Mouse (Mus musculus) cerebellum, adult 11 months (tissue): Measurements from ENCODE around the gene Cfap61.

Experiments used
- DNase-seq: peaks from one replicate; pipeline ENCODE4 v3.0.0; 2022

Gene Cfap61

DNA sequence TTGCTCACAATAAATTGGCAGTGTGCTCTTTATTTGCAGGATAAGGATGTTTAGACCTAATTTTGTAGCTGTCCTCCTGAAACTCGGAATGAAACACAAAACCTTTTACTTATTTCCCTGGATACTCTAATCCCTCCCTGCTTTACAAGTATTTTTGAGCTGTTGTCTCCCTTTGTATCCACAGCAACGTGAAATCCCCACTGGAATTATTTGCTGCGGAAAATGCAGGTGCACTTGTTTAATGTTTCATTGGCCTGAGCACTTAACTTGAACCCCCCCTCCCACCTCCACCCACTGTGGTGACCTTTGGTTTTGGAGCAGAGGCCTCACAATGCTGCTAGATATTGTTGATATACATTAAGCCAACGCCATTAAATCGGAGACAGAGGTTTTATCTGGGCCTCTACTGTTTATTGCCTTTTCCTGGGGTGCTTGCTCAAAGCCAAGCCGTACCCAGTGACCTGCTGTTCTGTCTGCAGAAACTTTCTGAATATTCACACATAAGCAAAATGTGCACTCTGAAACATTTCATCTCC is 154.6 kb downstream of the Cfap61 start:
- DNase-seq = no peak

DNA sequence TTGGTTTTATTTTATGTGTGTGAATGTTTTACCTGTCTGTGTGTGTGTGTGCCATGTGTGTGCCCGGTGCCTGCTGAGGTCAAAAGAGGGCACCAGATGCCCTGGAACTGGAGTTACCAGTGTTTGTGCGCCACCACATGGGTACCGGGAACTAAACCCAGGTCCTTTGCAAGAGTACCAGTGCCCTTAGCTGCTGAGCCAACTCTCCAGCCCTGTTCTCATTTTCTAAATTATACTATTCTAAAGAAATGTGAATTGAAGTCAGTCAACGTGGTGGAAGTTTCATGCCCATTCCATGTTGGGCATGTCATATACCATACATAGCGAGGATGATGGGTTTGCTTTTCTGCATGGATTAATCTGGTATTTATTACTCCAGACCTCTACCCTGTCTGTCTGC is 162.9 kb downstream of the Cfap61 start:
- DNase-seq = no peak

DNA sequence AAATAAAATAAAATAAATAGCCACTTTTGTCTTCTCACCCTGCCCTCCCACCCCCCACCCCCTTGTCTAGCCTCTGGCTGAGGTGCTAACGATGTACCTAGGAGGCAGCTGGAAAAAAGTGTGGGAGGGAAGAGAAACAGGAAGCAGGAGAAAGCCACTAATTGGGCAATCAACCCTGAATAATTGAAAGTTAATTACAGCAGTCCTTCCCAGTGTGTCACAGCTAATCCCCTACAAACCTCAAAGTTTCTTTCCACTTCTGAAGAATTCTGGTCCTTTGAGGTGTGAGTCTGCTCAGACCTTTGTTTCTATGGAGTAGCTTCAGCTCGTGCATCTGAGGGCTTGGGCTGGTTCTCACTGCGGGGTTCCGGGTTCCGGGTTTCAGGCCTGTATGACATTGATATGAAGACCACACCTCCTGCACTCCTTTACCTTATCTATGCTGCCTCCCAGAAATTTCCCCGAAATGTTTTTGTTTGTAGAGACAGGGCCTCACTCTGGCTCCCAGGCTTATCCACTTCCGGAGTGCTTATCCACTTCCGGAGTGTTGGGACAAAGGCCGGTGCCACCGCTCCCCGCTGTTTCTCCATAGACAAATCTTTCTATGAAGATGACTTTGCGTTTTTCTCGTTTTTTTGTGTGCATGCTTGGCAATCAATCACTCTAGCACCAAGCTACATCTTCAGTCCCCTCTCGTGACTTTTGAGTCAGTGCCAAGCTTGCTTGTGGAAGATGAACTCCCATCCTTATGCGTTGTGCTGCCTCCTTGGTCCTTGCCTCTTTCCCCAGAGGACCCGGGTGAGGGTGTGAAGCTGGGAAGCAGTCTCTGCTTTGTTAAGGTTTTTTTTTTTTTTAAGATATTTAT is 164.5 kb downstream of the Cfap61 start:
- no peak for DNase-seq

DNA sequence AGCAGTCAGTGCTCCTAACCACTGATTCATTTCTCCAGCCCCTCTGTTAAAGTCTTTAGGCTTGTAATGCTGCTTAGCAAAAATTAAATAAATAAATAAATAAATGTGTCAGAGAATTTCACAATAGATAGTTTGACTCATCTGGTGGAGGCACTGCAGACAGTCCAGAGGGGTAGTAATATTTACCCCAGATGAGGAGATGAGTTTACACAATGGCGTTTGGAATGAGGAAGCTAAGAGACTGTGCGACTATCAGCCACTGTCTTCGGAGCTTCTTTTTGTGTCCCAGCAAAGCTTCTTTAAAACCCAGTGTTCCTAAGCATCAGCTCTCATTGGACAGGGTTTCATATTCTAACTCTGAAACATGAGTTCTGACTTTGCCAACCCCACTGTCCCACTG is 165.3 kb downstream of the Cfap61 start:
- DNase-seq = no peak

DNA sequence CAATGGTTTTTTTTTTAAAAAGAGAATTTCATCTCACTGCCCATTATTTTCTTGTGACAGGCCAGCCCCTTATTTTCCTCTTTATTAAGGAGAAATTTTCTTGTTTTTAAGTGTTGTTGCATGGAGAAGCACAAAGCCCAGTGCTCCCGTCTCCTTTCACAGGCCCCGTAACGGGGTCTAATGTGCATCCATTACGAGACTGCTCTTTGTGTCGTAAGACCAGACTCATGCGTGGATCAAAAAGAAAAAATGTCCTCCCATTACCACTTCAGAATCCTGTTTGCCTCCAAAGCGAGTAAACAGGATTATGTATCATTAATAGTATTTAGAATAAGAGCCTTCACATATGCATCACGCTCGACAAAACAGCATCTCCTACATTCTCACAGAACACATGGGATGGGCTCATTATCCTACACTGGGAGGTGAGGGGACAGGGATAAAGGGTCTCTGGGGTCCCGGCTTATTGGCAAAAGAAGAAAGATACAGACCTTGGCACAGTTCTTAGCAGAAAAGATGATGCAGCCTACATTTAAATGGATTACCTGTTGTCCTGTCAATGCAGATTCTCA is 166.0 kb downstream of the Cfap61 start:
- DNase-seq = no peak

DNA sequence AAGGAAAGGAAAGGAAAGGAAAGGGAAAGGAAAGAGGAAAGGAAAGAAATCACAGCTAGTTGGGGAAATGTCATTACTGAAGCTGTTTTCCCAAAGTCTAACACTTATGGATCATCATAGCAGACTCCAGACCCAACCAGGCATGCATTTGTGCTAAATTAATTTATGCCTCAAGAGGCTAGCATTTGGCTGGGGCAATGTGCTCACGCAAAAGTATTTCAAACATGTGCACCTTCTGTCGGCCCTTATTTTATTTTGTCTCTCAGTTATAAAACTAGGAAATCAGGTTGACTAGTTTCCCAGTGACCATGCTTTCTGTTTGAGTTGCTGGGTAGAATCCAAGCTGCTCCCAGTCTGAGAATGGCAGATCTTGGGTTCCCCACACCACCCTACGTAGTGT is 168.0 kb downstream of the Cfap61 start:
- no peak for DNase-seq

DNA sequence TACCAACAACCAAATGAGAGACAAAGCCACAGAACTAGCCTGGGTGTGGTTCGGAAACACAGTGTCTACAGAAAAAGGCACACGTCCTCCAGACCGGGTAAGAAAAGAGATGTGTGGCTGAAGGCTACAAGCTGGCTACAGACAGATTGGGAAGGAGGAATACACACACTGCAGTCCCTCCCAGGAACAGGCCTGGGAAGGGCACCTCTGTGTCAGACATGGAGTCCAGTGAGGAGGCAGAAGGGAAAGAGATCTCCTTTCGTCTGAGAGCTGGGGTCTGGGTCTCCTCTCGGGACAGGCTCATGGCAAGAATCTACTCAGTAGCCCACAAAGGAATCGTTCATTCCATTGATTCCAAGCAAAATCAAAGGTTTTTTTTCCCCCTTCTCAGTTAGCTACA is 170.8 kb downstream of the Cfap61 start:
- no peak for DNase-seq

DNA sequence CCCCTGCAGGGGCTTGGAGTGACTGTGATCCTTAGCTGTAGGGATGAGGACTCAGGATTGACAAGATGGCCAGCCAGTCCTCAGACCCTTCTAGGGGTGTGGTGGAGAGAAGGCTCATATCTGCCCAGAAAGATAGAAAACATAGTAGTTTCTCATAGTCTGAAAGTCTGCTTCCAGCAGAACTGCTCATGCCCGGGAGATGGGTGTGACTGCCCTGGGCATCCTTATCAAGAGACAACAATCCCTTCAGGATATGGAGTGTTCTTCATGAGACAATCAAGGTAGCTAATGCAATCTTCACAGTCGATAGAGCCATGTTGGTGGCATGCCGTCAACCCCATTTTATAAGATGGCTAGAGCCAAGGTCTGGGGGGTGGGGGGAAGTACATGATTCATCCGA is 173.4 kb downstream of the Cfap61 start:
- no peak for DNase-seq

DNA sequence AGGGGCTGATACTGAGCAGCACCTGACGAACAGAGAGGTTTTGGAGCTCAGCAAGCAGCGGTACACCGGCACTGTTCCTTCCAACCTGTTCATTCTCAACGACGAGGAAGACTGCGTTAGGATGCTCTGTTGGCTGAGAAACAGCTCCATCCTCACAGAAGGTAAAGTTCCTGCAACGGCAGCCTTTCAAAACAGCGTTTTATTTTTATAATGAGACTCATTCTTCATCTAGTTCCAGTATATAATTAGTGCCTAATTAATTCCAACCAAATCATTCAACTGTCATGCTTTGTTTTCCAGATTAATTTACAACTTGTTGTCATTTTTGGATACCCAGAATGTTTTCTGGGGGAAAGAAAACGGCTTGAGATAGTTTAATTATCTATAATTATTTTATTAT is 175.3 kb downstream of the Cfap61 start:
- DNase-seq = no peak

DNA sequence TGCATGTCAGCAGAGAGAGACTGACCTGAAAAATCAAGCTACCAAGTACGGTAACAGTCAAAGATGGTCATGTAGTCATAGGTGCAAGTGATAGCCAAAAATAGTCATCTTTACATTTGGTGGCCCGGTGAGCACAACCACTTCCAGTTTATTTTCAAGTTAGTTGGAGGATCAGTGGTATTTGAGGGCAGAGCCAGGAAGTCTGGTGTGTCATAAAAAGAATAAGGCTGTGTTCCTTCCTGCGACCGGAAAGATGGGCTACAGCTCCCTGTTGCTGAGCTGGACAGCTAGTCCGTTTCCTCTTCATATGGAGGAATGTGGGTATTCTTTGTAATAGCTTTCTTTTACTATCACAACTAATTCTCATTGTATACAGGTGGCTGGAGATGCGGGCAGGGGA is 181.7 kb downstream of the Cfap61 start:
- DNase-seq = no peak

DNA sequence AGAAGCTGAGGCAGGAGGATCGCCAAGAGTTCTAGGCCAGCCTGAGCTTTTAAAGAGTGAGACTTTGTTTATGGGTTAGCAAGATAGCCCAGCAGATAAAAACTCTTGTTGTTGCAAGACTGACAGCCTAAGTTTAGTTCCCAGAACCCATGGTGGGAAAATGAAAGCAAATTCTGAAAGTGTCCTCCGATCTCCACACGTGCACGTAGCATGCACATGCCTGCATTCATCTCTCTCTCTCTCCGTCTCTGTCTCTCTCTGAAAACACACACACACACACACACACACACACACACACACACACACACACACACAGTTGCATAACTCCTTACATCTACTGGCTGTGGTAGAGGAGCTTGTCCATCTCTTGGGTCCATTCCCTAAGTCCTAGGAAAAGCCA is 182.1 kb downstream of the Cfap61 start:
- no peak for DNase-seq

DNA sequence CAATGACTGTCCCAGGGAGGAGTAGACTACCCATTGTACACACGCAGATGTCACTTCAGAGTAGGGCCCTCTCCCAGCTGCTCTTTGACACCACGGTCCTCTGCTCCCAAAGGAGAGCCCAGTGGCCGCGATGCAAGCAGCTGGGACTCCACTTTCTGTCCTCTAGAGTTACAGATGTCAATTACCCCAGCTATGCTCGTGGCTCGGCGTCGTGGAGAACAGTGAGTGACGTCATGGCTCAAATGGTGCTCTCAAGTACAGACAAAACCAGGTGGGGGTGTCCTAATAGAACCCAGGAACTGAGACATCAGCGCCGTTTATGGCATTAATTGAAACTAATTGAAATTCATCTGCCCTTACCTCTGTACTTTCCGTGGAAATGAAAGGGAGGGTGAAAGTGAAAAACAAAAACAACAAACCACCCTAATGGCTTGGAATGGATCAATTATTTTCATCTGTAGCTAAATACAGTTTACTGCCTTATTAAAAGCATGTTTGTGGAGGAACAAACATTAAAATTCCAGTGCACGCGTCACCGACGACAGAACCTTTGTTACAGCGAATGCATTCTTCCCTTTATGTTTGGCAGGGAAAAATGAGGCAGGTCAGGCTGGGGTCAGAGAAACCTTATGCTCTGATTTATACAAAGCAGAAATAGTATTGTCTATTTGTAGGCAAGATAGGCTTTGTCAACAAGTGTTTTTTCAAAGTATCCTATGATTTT is 182.8 kb downstream of the Cfap61 start:
- no peak for DNase-seq

DNA sequence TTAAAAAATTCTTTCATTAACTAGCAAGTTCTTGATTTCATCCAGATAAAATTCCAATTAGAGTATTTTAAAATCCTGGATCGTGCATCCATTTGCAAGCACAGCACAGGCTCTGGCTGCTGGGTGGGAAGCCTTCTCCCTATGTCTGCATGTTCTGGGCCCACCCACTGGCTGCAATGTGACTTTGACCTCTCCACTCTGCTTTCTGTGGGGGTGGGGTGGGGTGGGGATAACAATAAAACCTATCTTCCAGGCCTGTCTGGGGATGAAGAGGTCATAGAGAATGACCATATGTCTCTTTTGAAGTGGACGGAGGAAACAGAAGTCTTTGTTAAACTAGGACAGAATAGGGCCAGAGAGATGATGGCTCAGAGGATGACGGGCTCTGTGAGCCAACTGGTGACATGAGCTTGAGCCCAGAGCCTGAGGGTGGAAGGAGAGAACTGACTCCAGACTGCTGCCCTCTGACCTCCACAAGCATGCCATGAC is 183.4 kb downstream of the Cfap61 start:
- DNase-seq = no peak

DNA sequence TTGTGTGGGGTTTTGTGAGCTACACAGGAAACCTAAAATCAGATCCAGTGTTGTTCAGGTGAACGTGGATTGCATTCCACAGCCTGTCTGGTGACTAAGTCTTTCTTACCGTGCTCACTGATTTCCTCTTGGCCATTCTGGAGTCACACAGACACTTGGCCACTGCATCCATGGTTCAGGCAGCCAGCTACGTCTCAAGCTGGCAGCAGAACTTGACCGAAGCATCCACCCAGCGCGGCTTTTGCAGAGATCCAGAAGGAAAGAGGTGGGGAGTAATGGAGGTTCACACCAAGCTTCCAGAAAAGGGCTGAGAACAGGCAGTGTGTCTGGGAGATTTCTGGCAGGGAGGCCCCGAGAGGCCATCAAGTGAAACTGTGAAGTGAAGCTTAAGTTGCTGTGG is 187.0 kb downstream of the Cfap61 start:
- no peak for DNase-seq

DNA sequence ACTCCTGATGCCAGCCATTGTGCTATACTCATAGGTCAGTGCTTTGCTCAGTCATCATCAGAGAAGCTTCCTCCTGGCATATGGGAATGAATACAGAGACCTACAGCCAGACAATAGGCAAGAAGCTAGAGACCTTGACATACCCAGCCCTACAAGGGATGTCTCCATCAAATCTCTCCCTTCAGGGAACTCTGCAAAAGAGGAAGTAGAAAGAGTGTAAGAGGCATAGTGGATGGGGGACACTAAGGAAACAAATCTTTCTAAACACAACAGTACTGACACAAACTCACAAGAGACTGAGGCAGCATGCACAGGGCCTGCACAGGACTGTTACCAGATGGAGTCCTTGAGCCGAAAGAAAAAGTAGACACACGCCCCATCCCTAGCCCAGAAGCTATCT is 190.5 kb downstream of the Cfap61 start:
- no peak for DNase-seq

DNA sequence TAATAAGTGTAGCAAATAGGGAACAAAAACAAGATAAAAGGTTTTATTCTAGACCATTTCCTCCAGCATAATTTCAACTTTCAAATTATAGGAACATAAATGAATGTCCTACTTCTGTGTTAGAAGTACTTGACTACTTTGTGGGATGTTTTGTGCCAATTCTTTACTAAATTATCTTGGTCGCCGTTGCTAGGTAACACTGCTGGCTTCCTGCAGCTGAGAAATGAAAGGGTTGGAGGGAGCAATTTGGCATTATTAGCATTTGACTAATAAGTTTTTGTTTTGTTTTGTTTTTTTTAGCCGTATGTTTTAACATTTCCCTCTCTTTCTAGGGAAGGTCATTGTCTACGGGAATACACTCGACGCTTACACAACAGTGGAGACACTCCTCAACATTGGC is 194.0 kb downstream of the Cfap61 start:
- DNase-seq = no peak

DNA sequence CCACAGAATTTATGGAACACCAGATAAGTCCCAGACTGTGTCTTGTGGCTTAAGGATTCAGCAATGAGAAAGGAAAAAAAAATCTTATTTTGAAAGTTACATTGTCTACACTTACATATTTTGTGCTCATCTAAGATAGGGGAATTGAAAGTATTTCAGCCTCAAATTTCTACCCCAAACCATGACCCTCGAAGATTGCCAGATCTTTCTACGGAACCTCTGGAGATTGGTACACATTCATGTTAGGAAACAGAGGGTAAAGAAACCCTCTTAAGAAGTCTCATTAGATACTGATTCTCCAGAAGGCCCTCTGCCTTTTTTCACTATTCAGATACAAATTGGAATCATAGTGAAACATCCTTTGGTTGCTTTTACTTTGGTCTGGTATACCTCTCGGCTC is 195.9 kb downstream of the Cfap61 start:
- no peak for DNase-seq

DNA sequence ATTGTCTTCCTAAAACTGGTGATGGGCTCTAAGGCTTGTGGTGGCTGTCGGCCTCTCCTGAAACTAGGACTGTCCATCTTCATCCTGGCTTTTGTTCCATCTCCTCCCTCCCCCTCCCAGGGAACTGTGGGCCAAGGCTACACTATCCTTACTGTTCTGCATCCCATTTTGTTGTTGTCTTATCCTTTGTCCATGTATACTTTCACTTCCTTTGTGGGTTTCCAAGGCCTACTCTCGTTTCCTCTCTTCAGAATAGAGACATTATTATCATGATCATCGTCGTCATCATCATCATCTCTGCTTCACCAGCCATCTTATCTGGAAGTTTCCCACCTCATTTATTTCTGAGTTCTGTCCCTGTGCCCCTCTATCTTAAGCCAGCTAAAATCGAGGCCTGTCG is 199.7 kb downstream of the Cfap61 start:
- no peak for DNase-seq

DNA sequence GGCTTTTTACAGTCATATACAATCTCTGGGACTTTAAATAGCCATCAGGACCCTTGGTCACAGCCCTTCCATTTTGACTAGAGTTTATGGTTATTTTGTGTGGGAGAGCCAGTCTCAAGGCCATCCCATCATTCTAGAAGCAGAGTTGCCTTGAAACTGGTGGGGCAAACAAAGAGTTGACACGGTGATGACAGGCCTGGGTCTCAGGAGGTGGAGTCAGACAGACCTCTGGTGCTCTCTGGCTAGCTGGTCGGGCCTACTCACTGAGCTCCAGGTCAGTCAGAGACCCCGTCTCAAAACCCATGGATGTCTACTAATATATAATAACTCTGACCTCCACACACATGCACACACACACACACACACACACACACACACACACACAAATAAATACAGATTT is 206.1 kb downstream of the Cfap61 start:
- no peak for DNase-seq

DNA sequence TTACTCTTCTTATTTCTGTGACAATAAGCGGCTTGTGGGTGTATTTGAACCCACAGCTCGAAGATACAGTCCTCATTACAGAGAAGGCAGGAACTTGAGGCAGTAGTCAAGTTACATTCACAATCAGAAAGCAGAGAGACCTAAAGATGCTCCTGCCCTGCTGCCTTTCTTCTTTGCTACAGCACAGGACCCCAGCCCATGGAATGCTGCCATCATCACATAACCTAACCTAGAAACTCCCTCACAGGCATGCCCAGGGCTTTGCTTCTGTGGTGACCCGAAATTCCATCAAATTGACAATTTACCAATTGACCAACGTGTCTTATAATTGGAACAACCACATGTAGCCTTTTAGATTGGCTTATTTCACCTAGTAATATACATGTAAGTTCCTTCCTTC is 212.7 kb downstream of the Cfap61 start:
- no peak for DNase-seq

DNA sequence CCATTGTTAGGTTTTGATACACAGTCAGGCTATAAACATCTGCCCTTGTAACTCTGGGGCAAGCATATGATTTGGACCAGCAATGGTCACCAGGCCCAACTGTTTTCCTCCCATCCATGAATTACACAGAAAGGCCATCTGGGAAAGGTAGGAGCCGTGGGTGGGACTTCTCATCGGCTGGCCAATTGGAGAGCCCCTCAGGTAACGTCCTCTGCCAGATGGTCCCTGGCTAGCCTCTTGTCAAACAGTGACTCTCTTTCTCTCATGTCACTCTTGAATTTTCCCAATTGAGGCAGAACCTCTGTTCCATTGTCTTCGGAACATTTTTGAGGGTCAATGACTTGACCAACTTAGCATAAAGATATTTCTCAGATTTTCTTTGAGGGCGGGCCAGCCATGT is 213.2 kb downstream of the Cfap61 start:
- DNase-seq = no peak

DNA sequence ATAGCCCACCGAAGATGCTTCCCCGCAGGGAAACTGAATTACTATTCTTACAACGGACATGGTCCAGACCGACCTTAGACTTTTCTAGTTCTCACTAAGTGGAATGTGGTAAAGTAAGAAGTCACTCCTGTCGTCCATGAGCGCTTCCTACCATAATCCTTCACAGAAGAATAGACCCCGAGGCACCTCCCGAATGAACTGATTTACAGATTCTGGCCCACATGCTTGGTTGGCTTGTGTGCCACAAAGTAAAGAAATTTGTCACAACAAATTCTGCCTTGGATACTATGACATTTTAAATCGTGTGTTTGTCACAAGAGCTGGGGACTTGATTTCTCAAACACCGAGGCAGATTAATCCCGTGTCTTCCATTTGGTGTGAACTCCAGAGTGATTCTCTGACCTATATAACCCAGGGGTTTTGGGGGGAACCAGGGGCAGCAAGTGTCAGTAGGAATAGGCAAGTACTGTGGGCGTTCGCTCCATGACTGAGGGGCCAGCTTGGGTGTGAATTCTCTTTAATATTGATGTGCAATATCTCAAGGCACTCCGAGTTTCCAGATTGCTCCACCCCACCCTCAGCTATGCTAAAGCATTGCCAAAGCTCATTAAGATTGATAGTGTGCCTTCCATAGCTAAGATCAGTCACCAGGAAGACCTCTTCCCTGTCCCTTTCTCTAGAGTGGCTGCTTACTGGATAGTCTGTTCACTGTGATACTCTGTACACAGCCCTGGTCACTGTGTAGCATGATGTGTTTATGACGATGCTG is 214.8 kb downstream of the Cfap61 start:
- no peak for DNase-seq
